Mouse (Mus musculus): ENCODE data around the gene Col19a1. TPM values are rescaled to one million over a fixed set of nuclear protein-coding genes. Genes with fewer than 3 reads are reported as not detected.

Col19a1 gene
- polyA plus RNA-seq, 1 experiment from 2014 or later, result 0.03 TPM

DNA sequence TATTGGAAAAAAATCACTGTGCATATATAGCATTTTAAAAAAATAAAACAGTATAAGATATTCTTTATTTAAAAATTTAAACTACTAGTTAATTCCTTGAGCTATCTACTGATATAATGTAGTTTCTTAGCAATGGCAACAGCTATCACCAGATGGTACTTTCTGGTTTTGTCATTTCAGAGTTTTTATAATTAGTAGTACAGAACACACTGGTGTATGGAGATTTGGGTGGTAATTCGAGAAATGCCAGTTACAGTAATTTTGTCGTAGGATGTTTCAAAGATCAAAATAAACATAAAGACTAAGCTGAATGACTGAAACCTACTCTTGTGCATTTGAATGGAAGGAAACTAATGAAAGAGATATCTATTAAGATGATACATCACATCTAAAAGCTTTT is 129.3 kb downstream of the Col19a1 start:
- Histone ChIP-seq H3K27me3 (no peaks in the 10 kb centered on the region), H3K4me3 (replicated peaks) (no peak overlapping the region), H3K9me3 (replicated peaks) (no peaks in the 10 kb centered on the region), H3K36me3 (no peaks in the 10 kb centered on the region), H3K27ac (no peak overlapping the region), H3K9ac (no peak overlapping the region), H3K4me1 (replicated peaks) (no peaks in the 10 kb centered on the region), H3K4me2 (no peak overlapping the region)
- WGBS (ENCODE audit: insufficient replicate concordance), result 59% methylated on average over 2 of the region's 2 CpGs
- DNase-seq (no peak), ATAC-seq (ENCODE audit: low read depth) (no peak)

DNA sequence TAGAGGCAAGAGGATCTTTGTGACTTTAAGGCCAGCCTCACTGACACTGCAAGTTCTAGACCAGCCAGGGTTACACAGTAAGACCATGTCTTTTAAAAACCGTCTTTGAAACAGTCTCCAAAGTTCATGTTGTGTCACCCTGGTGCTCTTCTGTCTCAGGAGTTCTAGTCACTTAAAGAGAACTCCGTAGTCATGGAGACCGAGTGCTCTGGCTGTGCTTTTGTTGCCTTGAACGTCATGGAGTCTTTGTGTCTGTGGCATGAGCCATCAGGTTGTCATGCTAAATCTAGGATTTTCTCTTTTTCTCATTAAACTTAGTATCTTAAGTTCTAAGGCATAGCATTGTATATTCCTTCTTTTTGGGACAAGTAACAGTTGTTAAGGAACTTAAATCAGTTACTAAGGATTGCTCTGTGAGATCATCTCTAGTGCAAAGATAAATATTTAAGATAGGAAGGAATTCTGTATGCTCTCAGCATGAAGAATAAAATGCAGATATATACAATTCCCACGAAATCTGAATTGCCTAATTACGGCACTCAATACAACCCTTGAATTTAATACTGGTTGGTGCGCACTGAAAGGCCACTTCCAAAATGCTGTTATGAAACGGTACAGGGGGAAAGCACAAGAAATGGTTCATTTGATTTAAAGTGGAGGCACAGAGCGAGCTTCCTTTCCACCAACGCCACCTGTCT is 134.6 kb downstream of the Col19a1 start:
- no peaks in the 10 kb centered on the region for H3K36me3 ChIP-seq
- no peak overlapping the region for H3K27ac ChIP-seq
- H3K27me3 ChIP-seq, result no peaks in the 10 kb centered on the region
- DNase-seq (no peak), ATAC-seq (ENCODE audit: low read depth) (no peak)
- no peak overlapping the region for H3K4me2 ChIP-seq
- H3K9me3 ChIP-seq (replicated peaks), result no peaks in the 10 kb centered on the region
- H3K9ac ChIP-seq, result no peak overlapping the region
- 58% methylated on average over 10 of the region's 10 CpGs for WGBS (ENCODE audit: insufficient replicate concordance)
- no peaks in the 10 kb centered on the region for H3K4me1 ChIP-seq (replicated peaks)
- no peak overlapping the region for H3K4me3 ChIP-seq (replicated peaks)

DNA sequence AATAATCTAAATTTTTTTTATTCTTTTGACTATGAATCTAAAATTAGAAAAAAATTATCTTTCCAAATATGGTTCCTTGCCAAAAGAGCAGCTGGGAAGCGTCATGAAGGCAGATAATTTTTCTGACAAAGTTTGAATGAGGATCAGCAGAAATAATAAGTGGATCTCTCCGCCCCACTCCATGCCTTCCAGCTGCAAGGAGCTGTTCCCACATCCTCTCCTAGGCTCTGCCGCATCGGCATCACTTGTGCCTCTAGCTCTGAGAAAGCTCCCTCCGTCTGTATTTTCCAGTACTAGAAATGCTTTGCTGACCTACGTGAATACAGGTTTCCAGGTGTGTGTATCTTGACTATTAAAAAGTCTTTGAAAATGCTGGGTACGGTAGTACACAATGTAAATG is 135.1 kb downstream of the Col19a1 start:
- Histone ChIP-seq H3K27me3 (no peaks in the 10 kb centered on the region), H3K9ac (no peak overlapping the region), H3K36me3 (no peaks in the 10 kb centered on the region), H3K4me3 (replicated peaks) (no peak overlapping the region), H3K27ac (no peak overlapping the region), H3K9me3 (replicated peaks) (no peaks in the 10 kb centered on the region), H3K4me1 (replicated peaks) (no peaks in the 10 kb centered on the region), H3K4me2 (no peak overlapping the region)
- ATAC-seq (ENCODE audit: low read depth) (no peak), DNase-seq (no peak)
- 68% methylated on average over 7 of the region's 7 CpGs for WGBS (ENCODE audit: insufficient replicate concordance)

DNA sequence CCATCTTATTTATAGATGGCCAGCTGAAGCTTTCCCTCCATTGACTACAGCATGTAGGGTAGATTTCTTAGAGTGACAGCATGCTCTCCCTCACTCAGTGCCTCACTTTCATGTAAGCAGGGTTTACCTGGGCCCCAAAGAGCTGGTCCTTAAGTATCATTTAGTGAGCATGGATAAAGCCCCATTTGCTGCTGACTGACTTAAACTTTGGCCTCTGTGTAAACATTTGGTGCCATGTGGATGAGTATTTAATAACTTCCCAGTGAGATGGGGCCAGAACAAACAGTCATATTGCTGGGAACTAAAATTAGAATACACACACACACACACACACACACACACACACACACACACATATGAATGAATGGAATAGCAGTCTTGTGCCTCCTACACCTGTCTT is 149.8 kb downstream of the Col19a1 start:
- Histone ChIP-seq H3K9ac (no peak overlapping the region), H3K4me2 (no peak overlapping the region), H3K4me3 (replicated peaks) (no peak overlapping the region), H3K36me3 (no peaks in the 10 kb centered on the region), H3K27me3 (no peaks in the 10 kb centered on the region), H3K9me3 (replicated peaks) (no peaks in the 10 kb centered on the region), H3K4me1 (replicated peaks) (no peaks in the 10 kb centered on the region), H3K27ac (no peak overlapping the region)
- ATAC-seq (ENCODE audit: low read depth) (no peak), DNase-seq (no peak)

DNA sequence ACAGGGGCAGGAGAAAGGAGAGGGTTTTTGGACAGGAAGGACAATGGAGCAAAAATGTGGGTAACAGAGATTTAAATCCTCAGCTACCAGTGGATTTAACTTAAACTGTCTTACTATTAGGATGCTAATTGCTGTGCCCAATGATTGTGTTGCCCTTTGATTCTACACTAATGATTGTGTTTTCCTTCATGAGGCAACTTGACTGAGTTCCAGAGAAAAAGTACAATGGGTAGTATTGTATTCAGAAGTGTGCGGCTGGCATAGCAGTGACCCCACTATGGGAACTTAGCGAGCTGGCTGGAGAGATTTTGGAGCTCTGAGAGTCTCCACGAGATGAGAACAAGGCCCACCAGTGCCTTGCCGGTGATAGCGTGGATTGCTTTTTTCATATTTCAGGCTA is 159.0 kb downstream of the Col19a1 start:
- Histone ChIP-seq H3K4me3 (replicated peaks) (no peak overlapping the region), H3K9me3 (replicated peaks) (no peaks in the 10 kb centered on the region), H3K4me1 (replicated peaks) (no peaks in the 10 kb centered on the region), H3K4me2 (no peak overlapping the region), H3K36me3 (no peaks in the 10 kb centered on the region), H3K27me3 (no peaks in the 10 kb centered on the region), H3K9ac (no peak overlapping the region), H3K27ac (no peak overlapping the region)
- ATAC-seq (ENCODE audit: low read depth) (no peak), DNase-seq (no peak)
- WGBS (ENCODE audit: insufficient replicate concordance), result 60% methylated on average over 5 of the region's 5 CpGs

DNA sequence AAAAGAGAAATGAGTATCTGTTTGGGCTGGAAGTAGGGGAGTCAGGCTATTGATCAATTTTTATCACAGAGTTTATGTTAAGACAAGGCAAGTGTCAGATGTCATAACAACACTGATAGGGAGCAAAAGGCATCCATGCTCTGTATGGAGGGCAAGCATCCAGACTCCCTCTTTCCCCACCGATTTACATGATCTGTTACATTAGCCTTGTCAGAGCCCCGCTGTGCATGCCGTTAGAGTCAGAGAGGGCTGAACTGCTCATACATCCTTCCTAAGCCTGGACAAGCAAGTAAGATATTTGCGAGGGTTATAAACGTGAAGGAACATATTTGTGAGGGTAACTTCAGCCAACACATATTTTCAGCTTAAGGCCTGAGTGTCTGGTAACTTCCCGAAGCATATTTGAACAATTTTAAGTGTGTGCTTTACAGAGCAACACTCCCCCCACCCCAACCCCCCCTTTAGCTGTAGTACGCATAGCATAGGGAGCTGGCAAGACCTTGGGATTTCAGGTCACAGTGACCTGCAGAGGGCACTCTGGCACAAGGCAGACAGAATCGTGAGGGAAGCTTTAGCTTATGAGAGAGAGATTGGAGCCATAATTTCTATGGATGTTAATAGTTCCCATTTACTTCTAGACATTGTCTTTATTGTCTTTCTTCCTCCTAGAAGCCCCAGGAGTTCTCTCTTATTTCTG is 209.0 kb downstream of the Col19a1 start:
- ATAC-seq (ENCODE audit: low read depth) (no peak), DNase-seq (no peak)
- Histone ChIP-seq H3K36me3 (no peaks in the 10 kb centered on the region), H3K27ac (no peak overlapping the region), H3K9ac (no peak overlapping the region), H3K4me2 (no peak overlapping the region), H3K27me3 (no peaks in the 10 kb centered on the region), H3K9me3 (replicated peaks) (no peaks in the 10 kb centered on the region), H3K4me3 (replicated peaks) (no peak overlapping the region), H3K4me1 (replicated peaks) (no peaks in the 10 kb centered on the region)
- WGBS (ENCODE audit: insufficient replicate concordance), result 34% methylated on average over 8 of the region's 8 CpGs

DNA sequence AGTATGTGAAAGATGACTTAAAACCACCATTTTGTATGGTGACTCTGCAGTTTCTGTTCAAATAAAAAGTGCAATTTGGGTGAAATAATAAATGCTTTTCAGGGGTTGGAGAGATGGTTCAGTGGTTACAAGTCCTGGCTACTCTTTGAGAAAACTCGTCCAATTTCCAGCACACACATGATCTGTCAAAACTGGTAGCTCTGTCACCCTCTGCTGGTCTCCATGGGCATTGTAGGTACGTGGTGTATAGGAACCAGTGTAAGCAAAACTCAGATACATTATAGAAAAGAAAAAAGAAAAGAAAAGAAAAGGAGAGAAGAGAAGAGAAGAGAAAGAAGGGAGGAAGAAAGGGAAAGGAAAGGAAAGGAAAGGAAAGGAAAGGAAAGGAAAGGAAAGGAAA is 212.4 kb downstream of the Col19a1 start:
- no peak for DNase-seq
- ATAC-seq (ENCODE audit: low read depth), result no peak
- Histone ChIP-seq H3K9ac (no peak overlapping the region), H3K36me3 (no peaks in the 10 kb centered on the region), H3K4me3 (replicated peaks) (no peak overlapping the region), H3K4me1 (replicated peaks) (no peaks in the 10 kb centered on the region), H3K9me3 (replicated peaks) (no peaks in the 10 kb centered on the region), H3K4me2 (no peak overlapping the region), H3K27me3 (no peaks in the 10 kb centered on the region), H3K27ac (no peak overlapping the region)
- 20% methylated on average over 2 of the region's 2 CpGs for WGBS (ENCODE audit: insufficient replicate concordance)

DNA sequence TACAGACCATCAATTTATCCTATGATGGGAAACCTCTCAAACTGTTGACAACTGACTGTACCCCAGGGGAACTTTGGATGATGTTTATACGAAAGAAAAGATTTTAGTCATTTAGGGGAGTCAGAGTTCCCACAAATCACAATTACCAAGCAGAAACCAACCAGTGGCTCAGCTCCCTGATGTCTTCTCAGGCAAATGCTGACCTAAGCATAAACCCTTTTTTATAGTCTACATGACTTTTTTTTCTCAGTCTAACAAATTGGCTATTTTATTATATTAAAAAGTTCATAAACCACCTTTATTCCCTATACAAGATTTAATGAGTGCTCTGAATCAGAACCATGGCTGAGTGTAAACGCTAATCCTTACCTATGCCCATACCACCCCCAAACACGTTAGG is 213.6 kb downstream of the Col19a1 start:
- Histone ChIP-seq H3K9ac (no peak overlapping the region), H3K27ac (no peak overlapping the region), H3K4me3 (replicated peaks) (no peak overlapping the region), H3K4me2 (no peak overlapping the region), H3K4me1 (replicated peaks) (no peaks in the 10 kb centered on the region), H3K9me3 (replicated peaks) (no peaks in the 10 kb centered on the region), H3K27me3 (no peaks in the 10 kb centered on the region), H3K36me3 (no peaks in the 10 kb centered on the region)
- ATAC-seq (ENCODE audit: low read depth) (no peak), DNase-seq (no peak)
- WGBS (ENCODE audit: insufficient replicate concordance), result 59% methylated on average over 3 of the region's 3 CpGs

DNA sequence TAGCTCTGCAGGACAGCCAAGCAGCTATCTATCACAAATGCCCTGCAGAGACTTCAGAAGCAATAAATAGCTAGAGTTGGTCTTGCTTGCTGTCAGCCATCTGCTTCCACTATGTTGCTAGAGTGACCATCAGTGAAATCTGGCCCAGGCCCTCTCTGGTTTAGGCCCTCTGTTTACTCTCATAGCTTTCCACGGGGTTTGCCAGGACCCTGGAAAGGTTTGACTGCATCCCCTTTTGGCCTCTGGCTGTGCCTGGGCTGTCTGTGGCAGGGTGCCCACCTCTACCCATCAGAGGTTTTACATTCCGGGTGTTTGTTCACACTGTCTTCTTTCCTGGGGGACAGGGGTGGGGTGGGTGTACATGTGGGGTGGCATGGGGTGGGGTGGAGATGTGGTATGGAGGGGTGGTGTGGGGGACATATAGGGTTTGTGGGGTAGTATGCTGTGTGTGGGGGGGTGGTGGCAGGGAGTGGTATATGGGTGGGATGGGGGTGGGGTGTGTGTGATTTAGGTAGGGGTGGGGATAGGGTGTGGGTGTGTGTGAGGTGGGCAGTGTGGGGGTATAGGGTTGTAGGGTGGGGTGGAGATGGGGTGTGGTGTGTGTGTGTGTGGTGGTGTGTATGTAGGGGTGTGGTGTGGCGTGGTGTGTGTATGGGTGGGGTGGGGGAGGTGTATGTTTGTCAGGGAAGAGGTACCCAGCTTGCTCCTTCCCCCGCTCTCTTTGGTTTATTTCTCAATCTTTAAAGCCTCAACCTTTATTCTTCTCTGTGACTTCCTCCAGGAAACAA is 214.6 kb downstream of the Col19a1 start:
- 50% methylated on average over 4 of the region's 4 CpGs for WGBS (ENCODE audit: insufficient replicate concordance)
- DNase-seq, result no peak
- H3K27ac ChIP-seq, result no peak overlapping the region
- no peaks in the 10 kb centered on the region for H3K27me3 ChIP-seq
- no peak overlapping the region for H3K9ac ChIP-seq
- H3K9me3 ChIP-seq (replicated peaks), result no peaks in the 10 kb centered on the region
- H3K36me3 ChIP-seq, result no peaks in the 10 kb centered on the region
- H3K4me1 ChIP-seq (replicated peaks), result no peaks in the 10 kb centered on the region
- no peak for ATAC-seq (ENCODE audit: low read depth)
- no peak overlapping the region for H3K4me3 ChIP-seq (replicated peaks)
- no peak overlapping the region for H3K4me2 ChIP-seq

DNA sequence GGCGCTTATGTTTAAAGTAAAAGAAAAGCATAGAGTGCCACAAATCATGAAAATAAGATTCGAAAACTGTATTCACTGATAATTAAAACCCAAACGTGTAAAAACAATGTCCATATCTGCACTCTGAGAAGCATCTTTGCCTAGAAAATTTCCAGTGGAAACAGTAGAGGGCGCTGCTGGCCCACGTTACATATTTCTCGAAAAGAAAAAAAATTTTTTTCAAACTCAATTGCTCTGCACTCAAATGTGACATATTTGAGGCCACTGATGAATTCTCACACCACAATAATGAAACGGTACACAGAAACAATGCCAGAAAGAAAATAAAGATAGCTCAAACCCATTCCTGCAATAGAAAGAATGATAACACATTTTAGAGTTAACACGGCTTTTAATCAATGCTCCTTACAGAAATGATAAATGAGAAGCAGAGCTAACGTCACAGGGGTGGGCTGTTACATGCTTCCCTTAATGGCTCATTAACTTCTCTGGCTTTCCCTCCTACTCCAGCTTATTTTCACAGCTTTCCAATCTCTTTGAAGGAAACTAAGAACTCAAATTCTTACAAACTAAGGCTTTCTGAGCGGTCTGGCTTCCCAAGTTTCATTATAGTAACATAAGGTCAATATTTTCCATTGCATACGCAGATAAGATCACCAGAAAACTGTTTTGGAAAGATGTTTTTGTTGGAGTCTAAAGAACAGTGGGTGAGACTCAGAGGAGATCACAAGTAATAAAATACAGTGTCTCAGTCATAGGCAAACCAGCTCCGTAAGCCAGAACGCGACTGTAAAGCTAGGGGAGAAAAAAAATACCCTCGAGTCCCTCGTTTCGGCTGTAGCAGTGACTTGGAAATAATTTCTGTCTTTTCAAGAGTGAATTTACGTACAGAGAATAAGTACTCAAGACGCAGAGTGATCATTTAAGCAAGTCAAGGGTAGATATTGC is 219.4 kb downstream of the Col19a1 start:
- Histone ChIP-seq H3K36me3 (no peaks in the 10 kb centered on the region), H3K4me3 (replicated peaks) (no peak overlapping the region), H3K9ac (no peak overlapping the region), H3K9me3 (replicated peaks) (no peaks in the 10 kb centered on the region), H3K27me3 (no peaks in the 10 kb centered on the region), H3K4me2 (no peak overlapping the region), H3K4me1 (replicated peaks) (no peaks in the 10 kb centered on the region), H3K27ac (no peak overlapping the region)
- ATAC-seq (ENCODE audit: low read depth) (no peak), DNase-seq (no peak)
- WGBS (ENCODE audit: insufficient replicate concordance), result 43% methylated on average over 19 of the region's 19 CpGs

DNA sequence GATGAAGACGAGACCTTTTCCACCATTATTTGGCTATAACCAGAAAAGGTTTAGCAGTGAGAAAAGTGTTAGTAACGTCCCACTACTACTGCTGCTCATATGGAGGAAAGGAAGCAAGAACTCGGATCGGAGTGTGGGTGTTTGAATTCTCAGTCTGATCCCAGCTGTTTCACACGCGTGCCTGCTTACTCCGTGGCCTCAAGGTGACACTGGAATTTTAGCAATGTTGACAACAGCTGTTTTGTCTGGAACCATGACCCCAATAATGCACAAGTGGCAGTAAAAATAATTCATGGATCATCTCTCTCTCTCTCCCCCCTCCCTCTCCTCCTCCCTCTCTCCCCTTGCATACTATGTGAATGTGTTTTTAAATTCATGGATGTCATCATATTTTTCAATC is 222.5 kb downstream of the Col19a1 start:
- H3K4me2 ChIP-seq, result no peak overlapping the region
- 0 out of 2 replicates have a peak, but pooled peaks cover 2% of the 10 kb centered on the region for H3K9me3 ChIP-seq (replicated peaks)
- no peak overlapping the region for H3K4me3 ChIP-seq (replicated peaks)
- H3K4me1 ChIP-seq (replicated peaks), result no peaks in the 10 kb centered on the region
- ATAC-seq (ENCODE audit: low read depth), result no peak
- H3K36me3 ChIP-seq, result no peaks in the 10 kb centered on the region
- no peak overlapping the region for H3K27ac ChIP-seq
- 66% methylated on average over 7 of the region's 7 CpGs for WGBS (ENCODE audit: insufficient replicate concordance)
- no peak for DNase-seq
- no peaks in the 10 kb centered on the region for H3K27me3 ChIP-seq
- H3K9ac ChIP-seq, result no peak overlapping the region
